Mouse (Mus musculus) ovary, postnatal 14 days (tissue): ENCODE data around the gene Olfr403.
"Not testable (repeated sequence)": the region's sequence is repeated elsewhere in the genome, so short reads cannot be mapped to it uniquely, and the experiment has no call there.

Experiments
- DNase-seq: peaks from one replicate; pipeline ENCODE4 v3.0.0; 2022; ENCODE audit warnings: low spot score

Gene Olfr403

GRCm38 (mm10) chr11:74185949-74186348 is at the start of gene Olfr403:
TSS of gene Olfr403 (plus strand) at chr11:74186249.
- no peak for DNase-seq

- DNase-seq: not testable (repeated sequence)
Observed at GRCm38 (mm10) chr11:74140001-74140400, 46.0 kb upstream of the Olfr403 start.

GRCm38 (mm10) chr11:74145866-74146265 is 40.2 kb upstream of the Olfr403 start:
- DNase-seq: no peak

- no peak for DNase-seq
Observed at GRCm38 (mm10) chr11:74153229-74153628, 32.8 kb upstream of the Olfr403 start, which contains the start of gene Olfr402. TSS of gene Olfr402 (plus strand) at chr11:74153529.

- no peak for DNase-seq
Observed at GRCm38 (mm10) chr11:74168771-74169170, 17.3 kb upstream of the Olfr403 start.

GRCm38 (mm10) chr11:74183168-74183567 is 2.9 kb upstream of the Olfr403 start:
- DNase-seq: peak; percentile 1

- DNase-seq: no peak
Observed at GRCm38 (mm10) chr11:74183745-74184144, 2.3 kb upstream of the Olfr403 start.

GRCm38 (mm10) chr11:74211279-74211678 is 25.2 kb downstream of the Olfr403 start, which contains the start of gene Olfr43:
TSS of gene Olfr43 (minus strand) at chr11:74211379.
- DNase-seq: no peak

GRCm38 (mm10) chr11:74241201-74241600 is 55.2 kb downstream of the Olfr403 start:
- no peak for DNase-seq
